Mouse (Mus musculus) small intestine, adult 2 months (tissue): ENCODE results near the gene Mus81. TPM values are rescaled to one million over a fixed set of nuclear protein-coding genes. Genes with fewer than 3 reads are reported as not detected.

Source experiments
- H3K27ac ChIP-seq: fragments of 200-500 bp; 2 replicates; pipeline ENCODE4 v1.5.1; 2012; ENCODE audit warnings: low read depth, low read length, control low read depth, inconsistent platforms; ENCODE audit not compliant: insufficient read depth
- H3K27me3 ChIP-seq: fragments of 200-500 bp; 2 replicates; pipeline ENCODE4 v1.6.1; 2012; ENCODE audit warnings: mild to moderate bottlenecking, moderate library complexity, low read length, inconsistent platforms; ENCODE audit not compliant: control insufficient read depth, insufficient read depth
- H3K36me3 ChIP-seq: fragments of 200-500 bp; 2 replicates; pipeline ENCODE4 v1.6.1; 2012; ENCODE audit warnings: mild to moderate bottlenecking, low read length, control low read depth, inconsistent platforms; ENCODE audit not compliant: control insufficient read depth, insufficient read depth
- H3K4me1 ChIP-seq: fragments of 200-500 bp; 2 replicates; pipeline ENCODE4 v1.6.1; 2012; ENCODE audit warnings: low read length, inconsistent platforms, mixed read lengths; ENCODE audit not compliant: control insufficient read depth, insufficient read depth, insufficient read length
- H3K4me3 ChIP-seq: fragments of 200-500 bp; 2 replicates; pipeline ENCODE4 v1.5.1; 2012; ENCODE audit warnings: low read depth, mild to moderate bottlenecking, control low read depth, inconsistent platforms, low read length, moderate library complexity
- CTCF ChIP-seq: fragments of 200-500 bp; IDR thresholded peaks from 2 replicates; pipeline ENCODE4 v1.5.1; 2012; ENCODE audit warnings: low read depth, mild to moderate bottlenecking, control low read depth, inconsistent platforms, low read length, moderate library complexity, mixed read lengths; ENCODE audit not compliant: insufficient replicate concordance, insufficient read length; ENCODE audit errors: extremely low read depth
- POLR2A ChIP-seq: fragments of 200-500 bp; IDR thresholded peaks from 2 replicates; pipeline ENCODE4 v1.6.1; 2012; ENCODE audit warnings: low read depth, mild to moderate bottlenecking, control low read depth, inconsistent platforms, low read length, moderate library complexity
- WGBS: fragments of 180-500 bp; shearing (Covaris S2); methylation state at CpG from one replicate; pipeline ENCODE4 v1.1.7; 2018; 5-methylcytosine and 5-hydroxymethylcytosine counted together
- polyA plus RNA-seq: library from polyadenylated mRNA; depleted of rRNA; stranded (reverse); fragments of >200 nt; gene quantifications from 2 replicates; pipeline ENCODE4 v1.2.3, GENCODE M21; 2012

The Mus81 gene
- polyA plus RNA-seq, 1 experiment, result 29.1 TPM

GRCm38 (mm10) chr19:5515840-5516777, 27.9 kb upstream of the Mus81 start:
- WGBS, result 83% methylated on average over 7 of the region's 7 CpGs
- Histone ChIP-seq H3K36me3 (no peaks in the 10 kb centered on the region), H3K4me1 (peaks cover 30% of the 10 kb centered on the region), H3K27me3 (no peaks in the 10 kb centered on the region), H3K4me3 (no peak overlapping the region), H3K27ac (peak overlapping the region; percentile 88)
- no peak for TF ChIP-seq POLR2A

DNA sequence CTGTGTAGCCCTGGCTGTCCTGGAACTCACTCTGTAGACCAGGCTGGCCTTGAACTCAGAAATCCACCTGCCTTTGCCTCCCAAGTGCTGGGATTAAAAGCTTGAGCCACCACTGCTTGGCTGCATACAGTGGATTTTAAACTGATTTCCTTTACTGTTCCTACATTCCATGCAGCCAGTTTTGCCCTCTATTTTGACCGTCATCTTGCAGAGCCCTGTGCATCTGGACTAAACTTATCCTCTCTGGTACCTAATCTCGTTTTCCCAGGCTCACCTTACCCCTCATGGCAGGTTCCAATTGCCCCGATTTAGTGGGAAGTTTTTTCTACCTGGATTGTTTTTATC, 24.8 kb upstream of the Mus81 start:
- Histone ChIP-seq H3K27ac (no peak overlapping the region), H3K4me3 (no peak overlapping the region), H3K36me3 (no peaks in the 10 kb centered on the region), H3K27me3 (no peaks in the 10 kb centered on the region), H3K4me1 (peaks cover 35% of the 10 kb centered on the region)
- TF ChIP-seq POLR2A (no peak), CTCF (no peak)
- WGBS, result 81% methylated on average over 3 of the region's 3 CpGs

- Histone ChIP-seq H3K36me3 (no peaks in the 10 kb centered on the region), H3K27ac (no peak overlapping the region; the same call in 1 of the 2 replicates), H3K27me3 (no peaks in the 10 kb centered on the region), H3K4me1 (peaks cover 30% of the 10 kb centered on the region), H3K4me3 (no peak overlapping the region)
- TF ChIP-seq CTCF (no peak), POLR2A (no peak)
- 48% methylated on average over 12 of the region's 12 CpGs for whole genome bisulfite sequencing
Observed at GRCm38 (mm10) chr19:5512091-5513004, 24.1 kb upstream of the Mus81 start.

DNA sequence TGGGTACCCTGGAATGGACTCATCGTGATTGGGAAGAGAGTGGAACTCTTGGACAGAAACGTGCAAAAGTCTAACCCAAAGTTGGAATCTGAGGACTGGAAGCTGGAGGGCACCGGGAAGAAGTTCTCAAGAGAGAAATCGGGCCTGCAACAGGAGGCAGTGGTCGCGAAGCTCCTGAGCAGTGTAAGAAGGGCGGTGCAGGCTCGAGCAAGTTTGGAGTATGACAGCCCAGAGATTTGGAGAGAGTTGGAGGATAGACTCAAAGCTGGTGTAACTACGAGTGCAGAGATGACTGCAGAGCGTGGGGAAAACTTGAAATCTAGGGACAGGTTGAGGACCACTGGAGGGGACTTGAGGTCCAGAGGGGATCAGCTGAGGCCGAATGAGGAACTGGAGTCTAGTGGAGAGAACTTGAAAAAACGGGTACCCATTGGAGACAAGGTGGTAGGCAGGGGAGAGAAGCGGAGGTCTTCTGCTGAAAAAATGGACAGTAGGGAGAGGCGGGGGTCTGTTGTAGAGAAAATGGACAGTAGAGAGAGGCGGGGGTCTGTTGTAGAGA, 23.0 kb upstream of the Mus81 start:
- TF ChIP-seq CTCF, result no peak
- TF ChIP-seq POLR2A, result no peak
- Histone ChIP-seq H3K27ac (no peak overlapping the region), H3K4me3 (peak overlapping the region; percentile 66), H3K4me1 (peaks cover 23% of the 10 kb centered on the region), H3K36me3 (no peaks in the 10 kb centered on the region), H3K27me3 (no peaks in the 10 kb centered on the region)
- 31% methylated on average over 14 of the region's 15 CpGs for WGBS

DNA sequence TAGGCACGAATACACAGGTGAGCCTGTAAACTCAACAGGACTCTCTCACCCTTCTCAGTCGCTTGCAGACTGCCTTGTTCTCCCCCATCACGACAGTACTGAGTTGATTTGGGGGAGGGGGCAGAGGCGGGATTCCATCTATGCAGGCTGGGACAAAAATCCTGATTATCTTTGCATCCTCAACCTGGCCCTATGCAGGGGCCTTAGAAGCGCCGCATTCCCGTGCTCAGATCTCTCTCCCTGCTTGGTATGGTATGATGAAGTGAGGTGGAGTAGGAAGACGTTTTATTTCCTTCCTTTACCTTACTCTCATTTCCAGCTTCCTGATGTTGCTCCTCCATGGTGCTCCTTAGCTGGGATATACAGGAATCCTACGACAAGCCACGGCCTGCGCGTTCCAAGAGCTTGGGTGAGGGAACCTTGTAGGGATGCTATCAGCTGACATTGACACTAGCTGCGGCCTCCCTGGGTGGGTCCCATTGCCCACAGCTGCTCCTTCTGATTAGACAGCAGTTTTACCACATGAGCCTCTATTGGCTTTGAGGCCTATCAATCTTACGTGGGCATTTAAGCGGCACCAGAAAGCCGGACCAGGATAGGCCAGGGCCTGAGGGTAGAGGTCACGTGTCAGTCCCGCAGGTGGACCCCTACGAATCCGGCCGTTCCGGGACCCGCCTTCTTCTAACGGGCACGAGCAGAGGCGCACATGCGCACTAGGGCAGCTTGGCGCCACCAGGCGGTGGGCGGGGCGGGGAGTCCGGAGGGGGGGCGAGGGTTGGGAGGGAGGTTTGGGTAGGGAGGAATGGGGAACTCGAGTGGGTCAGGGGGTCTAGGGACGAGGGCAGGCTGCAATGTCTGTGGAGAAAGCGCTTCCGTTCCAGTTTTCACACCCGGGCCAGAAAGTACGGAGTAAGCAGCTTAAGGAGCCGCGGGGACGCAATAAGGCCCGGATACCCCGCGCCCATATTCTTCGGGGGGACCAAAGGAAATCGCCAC, 22.1 kb upstream of the Mus81 start, which contains the start of gene Snx32:
TSS of gene Snx32 (minus strand) at position 508 of the 996 bp plus-strand sequence.
- TF ChIP-seq POLR2A (no peak), CTCF (peak; percentile 20; the same call in 1 of the 2 replicates)
- peak within 1 kb of the TSS; percentile 26; the same call in 1 of the 2 replicates for H3K27ac ChIP-seq
- WGBS, result 4% methylated on average over 47 of the region's 47 CpGs
- peaks cover 17% of the 10 kb centered on the region for H3K4me1 ChIP-seq
- no peaks in the 10 kb centered on the region for H3K27me3 ChIP-seq
- H3K4me3 ChIP-seq, result peak within 1 kb of the TSS; percentile 66
- no peaks in the 10 kb centered on the region for H3K36me3 ChIP-seq

GRCm38 (mm10) chr19:5503687-5504086, 15.5 kb upstream of the Mus81 start, which contains the start of gene 1700020D05Rik:
1700020D05Rik (minus strand) TSS chr19:5503787.
- Histone ChIP-seq H3K27me3 (no peaks in the 10 kb centered on the region), H3K36me3 (no peaks in the 10 kb centered on the region), H3K27ac (no peak within 1 kb of the TSS), H3K4me1 (peaks cover 6% of the 10 kb centered on the region; the same call in 1 of the 2 replicates), H3K4me3 (no peak within 1 kb of the TSS)
- TF ChIP-seq POLR2A (no peak), CTCF (no peak)
- WGBS, result 38% methylated on average over 17 of the region's 17 CpGs
